8 mouse cellular contexts compared by ENCODE assay signal in genomic region chr5:115534856-115535255, GRCm38 (mm10). TPM values are rescaled to one million over a fixed set of nuclear protein-coding genes. Genes with fewer than 3 reads are reported as not detected.
DNase-seq lines count a peak whose midpoint lies in the region; ATAC-seq and TF ChIP-seq lines count a peak whose summit lies in the region.

No protein-coding gene starts in this region.

- ATAC-seq in heart, embryonic 13.5 days (ENCODE audit: extremely low read depth, insufficient number of reproducible peaks, low FRiP score, low TSS enrichment): no peak
- no peak for ATAC-seq in liver, embryonic 13.5 days (ENCODE audit: low read depth)
- peak; percentile 18 for ATAC-seq in stomach, postnatal 0 days (ENCODE audit: low FRiP score, low TSS enrichment)
- no peak for ATAC-seq in neural tube, embryonic 15.5 days (ENCODE audit: low FRiP score)
- no peak for ATAC-seq in hindbrain, postnatal 0 days

- no peak for TF ChIP-seq CTCF in stomach, postnatal 0 days (IDR thresholded peaks at IDR 0.05; ENCODE audit: low read depth)
- no peak for TF ChIP-seq CTCF in hindbrain, postnatal 0 days (IDR thresholded peaks at IDR 0.05; ENCODE audit: low read depth)

- H3K4me3 ChIP-seq in heart, embryonic 13.5 days: peak overlapping the region; percentile 23; the same call in 1 of the 2 replicates
- H3K4me3 ChIP-seq in liver, embryonic 13.5 days (replicated peaks): no peak overlapping the region
- no peak overlapping the region for H3K4me3 ChIP-seq in stomach, postnatal 0 days (ENCODE audit: low read depth, low read length)
- H3K4me3 ChIP-seq in neural tube, embryonic 15.5 days (replicated peaks): no peak overlapping the region
- no peak overlapping the region for H3K4me3 ChIP-seq in hindbrain, postnatal 0 days (ENCODE audit: low read length)

- H3K27me3 ChIP-seq in heart, embryonic 13.5 days (replicated peaks): no peaks in the 10 kb centered on the region
- H3K27me3 ChIP-seq in liver, embryonic 13.5 days: no peaks in the 10 kb centered on the region
- H3K27me3 ChIP-seq in stomach, postnatal 0 days (ENCODE audit: control insufficient read depth, insufficient read depth, low read length): no peaks in the 10 kb centered on the region
- H3K27me3 ChIP-seq in neural tube, embryonic 15.5 days (replicated peaks): no peaks in the 10 kb centered on the region
- no peaks in the 10 kb centered on the region for H3K27me3 ChIP-seq in hindbrain, postnatal 0 days (ENCODE audit: insufficient read depth, low read length)

- DNase-seq in urinary bladder, postnatal 14 days (ENCODE audit: low spot score): peak; percentile 62
- DNase-seq in urinary bladder, postnatal 4 days (ENCODE audit: low spot score in 2 of 2): no peak
- no peak for DNase-seq in liver, embryonic 13.5 days
- DNase-seq in stomach, postnatal 0 days (ENCODE audit: low spot score): peak; percentile 52
- no peak for DNase-seq in frontal cortex, adult 2 months (ENCODE audit: extremely low spot score in 1 of 2, low spot score in 1 of 2)
- no peak for DNase-seq in hindbrain, postnatal 0 days (ENCODE audit: low spot score)

- 33% methylated on average over 8 of the region's 8 CpGs for WGBS in heart, embryonic 13.5 days
- WGBS in liver, embryonic 13.5 days (ENCODE audit: insufficient replicate concordance): 10% methylated on average over 8 of the region's 8 CpGs
- WGBS in stomach, postnatal 0 days: 26% methylated on average over 8 of the region's 8 CpGs
- 58% methylated on average over 8 of the region's 8 CpGs for WGBS in neural tube, embryonic 15.5 days
- WGBS in hindbrain, postnatal 0 days: 65% methylated on average over 8 of the region's 8 CpGs

- no peaks in the 10 kb centered on the region for H3K9me3 ChIP-seq in heart, embryonic 13.5 days
- H3K9me3 ChIP-seq in liver, embryonic 13.5 days (replicated peaks): no peaks in the 10 kb centered on the region
- H3K9me3 ChIP-seq in stomach, postnatal 0 days (ENCODE audit: control insufficient read depth, low read length): no peaks in the 10 kb centered on the region
- no peaks in the 10 kb centered on the region for H3K9me3 ChIP-seq in neural tube, embryonic 15.5 days (replicated peaks)
- no peaks in the 10 kb centered on the region for H3K9me3 ChIP-seq in hindbrain, postnatal 0 days (ENCODE audit: low read length)

- H3K27ac ChIP-seq in heart, embryonic 13.5 days (replicated peaks): peak overlapping the region; percentile 95
- H3K27ac ChIP-seq in liver, embryonic 13.5 days: peak overlapping the region; percentile 35
- peak overlapping the region; percentile 70 for H3K27ac ChIP-seq in stomach, postnatal 0 days (replicated peaks)
- H3K27ac ChIP-seq in neural tube, embryonic 15.5 days (replicated peaks): no peak overlapping the region
- no peak overlapping the region; the same call in 1 of the 2 replicates for H3K27ac ChIP-seq in hindbrain, postnatal 0 days

- peak overlapping the region; percentile 71 for H3K9ac ChIP-seq in heart, embryonic 13.5 days
- peak overlapping the region; percentile 5 for H3K9ac ChIP-seq in liver, embryonic 13.5 days
- 0 out of 2 replicates have a peak overlapping the region, but pooled peaks have one; percentile 5 for H3K9ac ChIP-seq in stomach, postnatal 0 days (ENCODE audit: low read length)
- no peak overlapping the region for H3K9ac ChIP-seq in neural tube, embryonic 15.5 days (replicated peaks)
- no peak overlapping the region for H3K9ac ChIP-seq in hindbrain, postnatal 0 days (replicated peaks; ENCODE audit: low read length)

- no peaks in the 10 kb centered on the region for H3K36me3 ChIP-seq in heart, embryonic 13.5 days
- H3K36me3 ChIP-seq in liver, embryonic 13.5 days: no peaks in the 10 kb centered on the region
- no peaks in the 10 kb centered on the region for H3K36me3 ChIP-seq in stomach, postnatal 0 days (ENCODE audit: control insufficient read depth, insufficient read depth, low read length)
- H3K36me3 ChIP-seq in neural tube, embryonic 15.5 days: no peaks in the 10 kb centered on the region
- H3K36me3 ChIP-seq in hindbrain, postnatal 0 days (ENCODE audit: insufficient read depth, low read length): no peaks in the 10 kb centered on the region

- peaks cover 80% of the 10 kb centered on the region for H3K4me1 ChIP-seq in heart, embryonic 13.5 days
- H3K4me1 ChIP-seq in liver, embryonic 13.5 days (replicated peaks): peaks cover 93% of the 10 kb centered on the region
- peaks cover 46% of the 10 kb centered on the region for H3K4me1 ChIP-seq in stomach, postnatal 0 days (replicated peaks; ENCODE audit: control insufficient read depth, insufficient read depth)
- peaks cover 73% of the 10 kb centered on the region for H3K4me1 ChIP-seq in neural tube, embryonic 15.5 days
- H3K4me1 ChIP-seq in hindbrain, postnatal 0 days (ENCODE audit: insufficient read depth, low read length): peaks cover 32% of the 10 kb centered on the region

- H3K4me2 ChIP-seq in heart, embryonic 13.5 days: peak overlapping the region; percentile 55
- H3K4me2 ChIP-seq in liver, embryonic 13.5 days: peak overlapping the region; percentile 26
- H3K4me2 ChIP-seq in stomach, postnatal 0 days (replicated peaks; ENCODE audit: low read depth): 0 out of 2 replicates have a peak overlapping the region, but pooled peaks have one; percentile 23
- no peak overlapping the region for H3K4me2 ChIP-seq in neural tube, embryonic 15.5 days
- H3K4me2 ChIP-seq in hindbrain, postnatal 0 days (ENCODE audit: low read depth, low read length): no peak overlapping the region

- TF ChIP-seq EP300 in stomach, postnatal 0 days (optimal IDR thresholded peaks at IDR 0.05): no peak

RNA-seq across cellular contexts. Expression of gene Rplp0, which starts 24.4 kb away (rescaled TPM):
- polyA plus RNA-seq in heart, embryonic 13.5 days (2015; fragmentation: Nextera tagmentation; extraction: Ambion mirVana): 1,009 and 1,125 TPM in 2 replicates
- polyA plus RNA-seq in liver, embryonic 13.5 days (2015; fragmentation: Nextera tagmentation; extraction: Ambion mirVana): 1,664 and 1,673 TPM in 2 replicates
- 1,317 and 1,335 TPM in 2 replicates for polyA plus RNA-seq in stomach, postnatal 0 days (2015; fragmentation: Nextera tagmentation; extraction: Ambion mirVana)
- polyA plus RNA-seq in frontal cortex, adult 2 months (2012; rRNA removed): 543 and 568 TPM in 2 replicates
- polyA plus RNA-seq in neural tube, embryonic 15.5 days (2015; fragmentation: Nextera tagmentation; extraction: Ambion mirVana): 785 and 1,036 TPM in 2 replicates
- total RNA-seq in hindbrain, postnatal 0 days (2014; rRNA removed): 1,557 and 1,861 TPM in 2 replicates
- polyA plus RNA-seq in hindbrain, postnatal 0 days (2015; fragmentation: Nextera tagmentation; extraction: Ambion mirVana): 786 and 796 TPM in 2 replicates

RNA-seq across cellular contexts. Expression of gene Pxn, which starts 28.4 kb away (rescaled TPM):
- polyA plus RNA-seq in heart, embryonic 13.5 days (2015; fragmentation: Nextera tagmentation; extraction: Ambion mirVana): 29.7 and 31.7 TPM in 2 replicates
- 11.1 and 14.5 TPM in 2 replicates for polyA plus RNA-seq in liver, embryonic 13.5 days (2015; fragmentation: Nextera tagmentation; extraction: Ambion mirVana)
- polyA plus RNA-seq in stomach, postnatal 0 days (2015; fragmentation: Nextera tagmentation; extraction: Ambion mirVana): 21.1 and 25.8 TPM in 2 replicates
- 35.3 and 36.9 TPM in 2 replicates for polyA plus RNA-seq in frontal cortex, adult 2 months (2012; rRNA removed)
- polyA plus RNA-seq in neural tube, embryonic 15.5 days (2015; fragmentation: Nextera tagmentation; extraction: Ambion mirVana): 21.3 and 28.2 TPM in 2 replicates
- total RNA-seq in hindbrain, postnatal 0 days (2014; rRNA removed): 40.6 and 41.0 TPM in 2 replicates
- 16.8 and 18.0 TPM in 2 replicates for polyA plus RNA-seq in hindbrain, postnatal 0 days (2015; fragmentation: Nextera tagmentation; extraction: Ambion mirVana)

RNA-seq across cellular contexts. Expression of gene Gcn1l1, which starts 30.2 kb away (rescaled TPM):
- polyA plus RNA-seq in heart, embryonic 13.5 days (2015; fragmentation: Nextera tagmentation; extraction: Ambion mirVana): 24.6 and 26.7 TPM in 2 replicates
- 18.7 and 19.3 TPM in 2 replicates for polyA plus RNA-seq in liver, embryonic 13.5 days (2015; fragmentation: Nextera tagmentation; extraction: Ambion mirVana)
- 11.2 and 11.7 TPM in 2 replicates for polyA plus RNA-seq in stomach, postnatal 0 days (2015; fragmentation: Nextera tagmentation; extraction: Ambion mirVana)
- polyA plus RNA-seq in frontal cortex, adult 2 months (2012; rRNA removed): 37.6 and 38.2 TPM in 2 replicates
- polyA plus RNA-seq in neural tube, embryonic 15.5 days (2015; fragmentation: Nextera tagmentation; extraction: Ambion mirVana): 35.7 and 37.6 TPM in 2 replicates
- 73.4 and 81.7 TPM in 2 replicates for total RNA-seq in hindbrain, postnatal 0 days (2014; rRNA removed)
- polyA plus RNA-seq in hindbrain, postnatal 0 days (2015; fragmentation: Nextera tagmentation; extraction: Ambion mirVana): 22.8 and 24.3 TPM in 2 replicates

RNA-seq across cellular contexts. Expression of gene Sirt4, which starts 50.3 kb away (rescaled TPM):
- polyA plus RNA-seq in heart, embryonic 13.5 days (2015; fragmentation: Nextera tagmentation; extraction: Ambion mirVana): 18.9 and 19.8 TPM in 2 replicates
- 5.6 and 6.1 TPM in 2 replicates for polyA plus RNA-seq in liver, embryonic 13.5 days (2015; fragmentation: Nextera tagmentation; extraction: Ambion mirVana)
- 10.1 and 11.5 TPM in 2 replicates for polyA plus RNA-seq in stomach, postnatal 0 days (2015; fragmentation: Nextera tagmentation; extraction: Ambion mirVana)
- 86.3 and 86.5 TPM in 2 replicates for polyA plus RNA-seq in frontal cortex, adult 2 months (2012; rRNA removed)
- polyA plus RNA-seq in neural tube, embryonic 15.5 days (2015; fragmentation: Nextera tagmentation; extraction: Ambion mirVana): 31.0 and 37.1 TPM in 2 replicates
- total RNA-seq in hindbrain, postnatal 0 days (2014; rRNA removed): 25.8 and 33.7 TPM in 2 replicates
- 20.2 and 21.8 TPM in 2 replicates for polyA plus RNA-seq in hindbrain, postnatal 0 days (2015; fragmentation: Nextera tagmentation; extraction: Ambion mirVana)

Comparison
In these comparisons a context has a peak if more than half of its experiments do, and no peak if none do; other contexts are left out.
1. DNase-seq: peak in urinary bladder, postnatal 14 days (single experiment) and stomach, postnatal 0 days (single experiment); none in urinary bladder, postnatal 4 days (0 of 2), liver, embryonic 13.5 days (single experiment), frontal cortex, adult 2 months (0 of 2) and hindbrain, postnatal 0 days (single experiment).
2. H3K27ac ChIP-seq: peak in heart, embryonic 13.5 days (single experiment), liver, embryonic 13.5 days (single experiment) and stomach, postnatal 0 days (single experiment); none in neural tube, embryonic 15.5 days (single experiment) and hindbrain, postnatal 0 days (single experiment).
3. H3K4me2 ChIP-seq: peak in heart, embryonic 13.5 days (single experiment), liver, embryonic 13.5 days (single experiment) and stomach, postnatal 0 days (single experiment); none in neural tube, embryonic 15.5 days (single experiment) and hindbrain, postnatal 0 days (single experiment).
4. H3K9ac ChIP-seq: peak in heart, embryonic 13.5 days (single experiment), liver, embryonic 13.5 days (single experiment) and stomach, postnatal 0 days (single experiment); none in neural tube, embryonic 15.5 days (single experiment) and hindbrain, postnatal 0 days (single experiment).